Mouse (Mus musculus): Measurements from ENCODE around the gene Npas3. TPM values are rescaled to one million over a fixed set of nuclear protein-coding genes. Genes with fewer than 3 reads are reported as not detected.

Npas3 gene
- polyA plus RNA-seq, 1 experiment from 2014 or later, result not detected

- WGBS (ENCODE audit: missing documents), result 97% methylated on average over 3 of the region's 3 CpGs
- Histone ChIP-seq H3K36me3 (ENCODE audit: inconsistent target) (no peaks in the 10 kb centered on the region), H3K4me3 (ENCODE audit: inconsistent target) (no peak overlapping the region), H3K79me2 (ENCODE audit: inconsistent target) (no peaks in the 10 kb centered on the region), H3K27ac (no peak overlapping the region)
Measured at GRCm38 (mm10) chr12:53695324-53695723, 446.8 kb downstream of the Npas3 start.

DNA sequence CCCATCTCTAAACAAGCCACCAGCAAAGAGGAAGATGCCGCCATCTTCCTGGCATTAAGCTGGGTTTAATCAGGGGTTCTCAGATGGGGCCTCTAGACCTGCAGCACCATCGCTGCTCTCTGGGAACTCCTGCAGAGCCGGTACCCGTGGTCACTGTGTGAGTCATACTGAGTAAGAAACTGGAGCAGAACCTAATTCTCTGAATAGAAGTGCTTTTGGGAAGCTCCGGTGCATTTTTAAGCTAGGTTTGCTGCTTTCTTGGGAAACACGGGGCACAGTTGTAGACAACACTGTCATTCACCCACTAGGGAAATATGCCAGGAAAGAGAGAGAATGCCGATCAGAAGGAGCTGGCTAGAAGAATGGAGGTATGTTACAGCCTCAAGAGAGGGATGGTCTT lies 449.2 kb downstream of the Npas3 start:
- Histone ChIP-seq H3K36me3 (ENCODE audit: inconsistent target) (no peaks in the 10 kb centered on the region), H3K79me2 (ENCODE audit: inconsistent target) (no peaks in the 10 kb centered on the region), H3K27ac (no peak overlapping the region), H3K4me3 (ENCODE audit: inconsistent target) (no peak overlapping the region)
- WGBS (ENCODE audit: missing documents), result 91% methylated on average over 7 of the region's 7 CpGs

DNA sequence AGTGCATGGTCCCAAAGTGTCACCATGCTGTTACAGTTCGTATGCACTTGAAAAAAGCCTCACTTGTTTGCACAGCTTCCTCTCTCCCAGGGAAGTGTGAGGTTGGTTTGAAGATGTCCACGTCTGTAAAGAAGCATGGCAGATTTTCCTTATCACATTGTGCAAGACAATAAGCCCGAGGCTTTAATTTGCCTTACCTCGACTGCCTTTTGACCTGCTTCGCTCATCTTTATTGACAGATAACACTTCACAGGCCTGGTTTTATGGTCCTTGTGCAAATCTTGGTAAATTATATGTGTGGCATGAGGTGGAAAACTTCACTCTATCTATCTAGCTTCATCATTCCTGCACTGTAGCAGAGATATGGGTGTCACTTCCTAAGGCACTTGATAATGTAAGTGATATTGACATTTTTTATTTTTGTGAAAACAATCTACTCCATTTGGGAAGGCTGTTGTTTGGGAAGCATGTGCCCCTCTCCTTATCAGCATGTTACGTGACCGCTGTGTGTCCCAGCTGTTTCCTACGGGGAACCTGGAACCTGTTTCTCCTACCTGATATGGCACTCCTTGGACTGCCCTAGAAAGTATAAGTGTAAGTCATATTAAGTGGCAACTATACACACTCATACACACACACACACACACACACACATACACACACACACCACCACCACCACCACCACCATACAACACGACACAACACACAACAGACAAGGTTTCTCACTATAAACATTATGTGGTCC lies 450.2 kb downstream of the Npas3 start:
- H3K27ac ChIP-seq, result no peak overlapping the region
- no peaks in the 10 kb centered on the region for H3K79me2 ChIP-seq (ENCODE audit: inconsistent target)
- WGBS (ENCODE audit: missing documents), result 85% methylated on average over 9 of the region's 9 CpGs
- no peaks in the 10 kb centered on the region for H3K36me3 ChIP-seq (ENCODE audit: inconsistent target)
- H3K4me3 ChIP-seq (ENCODE audit: inconsistent target), result no peak overlapping the region

- Histone ChIP-seq H3K79me2 (ENCODE audit: inconsistent target) (no peaks in the 10 kb centered on the region), H3K36me3 (ENCODE audit: inconsistent target) (no peaks in the 10 kb centered on the region), H3K4me3 (ENCODE audit: inconsistent target) (no peak overlapping the region), H3K27ac (no peak overlapping the region)
- WGBS (ENCODE audit: missing documents), result 57% methylated on average over 6 of the region's 6 CpGs
Measured at GRCm38 (mm10) chr12:53719896-53720295, 471.4 kb downstream of the Npas3 start.

- Histone ChIP-seq H3K36me3 (ENCODE audit: inconsistent target) (no peaks in the 10 kb centered on the region), H3K79me2 (ENCODE audit: inconsistent target) (no peaks in the 10 kb centered on the region), H3K27ac (no peak overlapping the region), H3K4me3 (ENCODE audit: inconsistent target) (no peak overlapping the region)
- 89% methylated on average over 7 of the region's 7 CpGs for WGBS (ENCODE audit: missing documents)
Measured at GRCm38 (mm10) chr12:53722156-53722555, 473.7 kb downstream of the Npas3 start.

DNA sequence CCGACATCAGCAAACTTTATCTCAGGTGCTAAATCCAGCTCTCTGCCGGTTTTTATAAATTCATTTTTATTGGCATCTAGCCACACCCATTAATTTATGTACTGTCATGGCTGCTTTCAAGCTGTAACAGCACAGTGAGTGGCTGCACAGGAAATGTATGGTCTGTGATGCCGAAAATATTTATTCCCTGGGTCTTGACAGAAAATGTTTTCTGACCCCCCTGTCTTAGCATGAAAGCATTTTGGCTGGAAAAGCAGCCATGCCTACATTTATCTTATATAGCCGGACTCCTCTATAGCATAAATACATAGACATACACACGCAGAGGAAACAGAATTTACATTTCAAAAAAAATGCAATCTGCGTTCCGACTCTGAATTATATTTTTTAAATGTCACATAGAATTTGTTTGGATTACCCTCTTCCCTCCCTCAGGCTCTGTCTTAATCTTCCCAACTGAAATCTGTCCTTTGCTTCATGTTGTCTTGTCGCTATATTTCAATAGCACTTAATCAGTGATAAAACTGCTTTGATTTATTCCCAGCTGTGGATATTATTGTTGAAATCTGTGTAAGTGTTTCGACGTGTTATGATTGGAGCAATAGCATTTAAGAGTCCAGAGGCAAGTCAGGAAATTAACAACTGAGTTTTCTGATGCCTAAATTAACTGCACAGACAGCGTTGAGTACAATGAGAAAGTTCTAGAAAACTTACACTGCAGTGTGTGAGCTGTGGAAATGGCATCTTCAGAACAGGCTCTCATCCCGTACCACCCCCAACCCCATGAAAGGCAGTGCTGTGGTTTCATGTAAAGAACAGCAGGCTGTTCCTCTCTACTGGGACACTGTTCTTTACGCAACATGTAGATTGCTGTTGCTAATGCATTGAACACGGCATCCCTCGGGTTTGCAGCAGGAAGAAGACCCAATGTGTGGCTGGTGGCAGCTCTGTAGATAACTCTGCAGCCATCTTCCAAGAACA lies 474.5 kb downstream of the Npas3 start:
- H3K27ac ChIP-seq, result no peak overlapping the region
- H3K4me3 ChIP-seq (ENCODE audit: inconsistent target), result no peak overlapping the region
- WGBS (ENCODE audit: missing documents), result 78% methylated on average over 15 of the region's 15 CpGs
- no peaks in the 10 kb centered on the region for H3K79me2 ChIP-seq (ENCODE audit: inconsistent target)
- H3K36me3 ChIP-seq (ENCODE audit: inconsistent target), result no peaks in the 10 kb centered on the region

- no peak overlapping the region for H3K27ac ChIP-seq
- H3K4me3 ChIP-seq (ENCODE audit: inconsistent target), result no peak overlapping the region
- 100% methylated on average over 5 of the region's 5 CpGs for WGBS (ENCODE audit: missing documents)
- no peaks in the 10 kb centered on the region for H3K79me2 ChIP-seq (ENCODE audit: inconsistent target)
- H3K36me3 ChIP-seq (ENCODE audit: inconsistent target), result no peaks in the 10 kb centered on the region
Measured at GRCm38 (mm10) chr12:53729275-53729674, 480.8 kb downstream of the Npas3 start.

- WGBS (ENCODE audit: missing documents), result 88% methylated on average over 16 of the region's 16 CpGs
- H3K27ac ChIP-seq, result no peak overlapping the region
- H3K79me2 ChIP-seq (ENCODE audit: inconsistent target), result no peaks in the 10 kb centered on the region
- no peak overlapping the region for H3K4me3 ChIP-seq (ENCODE audit: inconsistent target)
- H3K36me3 ChIP-seq (ENCODE audit: inconsistent target), result no peaks in the 10 kb centered on the region
Measured at GRCm38 (mm10) chr12:53738549-53739292, 490.2 kb downstream of the Npas3 start.

DNA sequence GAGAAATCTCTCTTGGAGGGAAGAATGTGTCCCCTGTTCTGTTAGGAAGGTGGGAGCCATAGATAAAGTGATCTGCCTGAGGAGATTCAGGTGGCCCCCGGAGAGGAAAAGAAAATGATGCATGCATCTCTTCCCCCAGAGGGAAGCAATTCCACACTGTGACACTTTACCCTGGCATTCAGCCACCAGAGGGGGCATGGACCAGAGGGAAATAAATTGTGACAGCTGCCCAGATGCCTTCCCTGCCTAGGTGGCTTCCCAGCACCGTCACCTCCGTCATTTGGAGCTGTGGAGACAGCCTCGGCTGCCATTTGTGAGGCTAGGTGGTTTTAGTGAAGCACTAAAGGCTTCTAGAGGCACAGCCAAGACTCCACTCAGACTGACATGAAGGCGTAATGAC lies 498.2 kb downstream of the Npas3 start:
- Histone ChIP-seq H3K79me2 (ENCODE audit: inconsistent target) (no peaks in the 10 kb centered on the region), H3K27ac (no peak overlapping the region), H3K36me3 (ENCODE audit: inconsistent target) (no peaks in the 10 kb centered on the region), H3K4me3 (ENCODE audit: inconsistent target) (no peak overlapping the region)
- WGBS (ENCODE audit: missing documents), result 83% methylated on average over 5 of the region's 5 CpGs

DNA sequence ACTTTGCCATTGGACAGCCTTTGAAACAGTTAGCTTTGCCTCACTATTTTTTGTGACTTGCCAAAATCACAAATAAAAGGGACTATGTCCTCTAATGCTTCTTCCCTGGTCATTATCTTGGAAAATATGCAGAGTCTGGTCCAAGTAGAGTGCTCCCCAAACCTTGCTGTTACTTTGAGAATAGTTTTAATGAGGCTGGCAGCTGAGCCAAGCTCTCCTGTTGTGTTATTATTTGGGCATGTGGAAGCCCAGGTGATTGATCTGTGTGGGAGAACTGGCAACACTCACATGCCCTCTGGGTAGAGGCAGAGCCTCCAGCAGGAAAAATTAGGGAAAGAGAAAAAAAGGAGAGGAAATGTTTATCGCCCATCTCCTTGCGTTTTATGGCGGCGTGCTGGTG lies 500.9 kb downstream of the Npas3 start:
- WGBS (ENCODE audit: missing documents), result 82% methylated on average over 4 of the region's 4 CpGs
- H3K79me2 ChIP-seq (ENCODE audit: inconsistent target), result no peaks in the 10 kb centered on the region

GRCm38 (mm10) chr12:53752281-53753072 lies 504.0 kb downstream of the Npas3 start:
- H3K4me3 ChIP-seq (ENCODE audit: inconsistent target), result no peak overlapping the region
- no peak overlapping the region for H3K27ac ChIP-seq
- H3K79me2 ChIP-seq (ENCODE audit: inconsistent target), result no peaks in the 10 kb centered on the region
- H3K36me3 ChIP-seq (ENCODE audit: inconsistent target), result no peaks in the 10 kb centered on the region
- WGBS (ENCODE audit: missing documents), result 92% methylated on average over 13 of the region's 13 CpGs

More for the DNA sequence above, 500.9 kb downstream of the Npas3 start:
- no peak overlapping the region for H3K4me3 ChIP-seq (ENCODE audit: inconsistent target)
- H3K36me3 ChIP-seq (ENCODE audit: inconsistent target), result no peaks in the 10 kb centered on the region
- H3K27ac ChIP-seq, result no peak overlapping the region

DNA sequence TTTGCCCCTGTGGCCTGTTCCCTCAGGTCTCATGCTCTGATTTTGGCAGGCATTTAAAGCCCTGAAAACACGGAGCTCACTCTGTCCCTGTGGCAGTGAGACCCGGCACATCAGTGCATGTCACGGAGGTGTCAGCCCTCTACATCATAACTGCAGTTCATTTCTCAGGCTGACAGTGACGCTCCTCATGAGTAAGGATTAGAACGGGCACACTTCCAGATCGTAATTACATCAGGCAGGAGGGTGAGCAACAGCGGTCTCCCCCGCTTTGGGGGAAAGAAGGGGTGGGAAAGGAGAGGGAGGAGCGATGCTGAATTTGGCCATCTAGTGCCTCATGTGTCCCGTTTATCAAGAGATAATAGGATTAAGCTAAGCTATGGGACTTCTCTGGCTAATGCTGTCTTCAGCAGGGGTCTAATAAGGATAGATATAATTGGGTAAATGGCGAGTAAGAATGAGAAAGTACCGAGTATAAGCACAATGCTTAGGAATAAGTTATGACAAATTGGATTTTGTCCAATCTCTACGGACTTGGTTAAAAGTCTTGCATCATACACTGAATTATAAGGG lies 505.0 kb downstream of the Npas3 start:
- Histone ChIP-seq H3K36me3 (ENCODE audit: inconsistent target) (no peaks in the 10 kb centered on the region), H3K79me2 (ENCODE audit: inconsistent target) (no peaks in the 10 kb centered on the region), H3K4me3 (ENCODE audit: inconsistent target) (no peak overlapping the region), H3K27ac (no peak overlapping the region)
- 81% methylated on average over 13 of the region's 13 CpGs for WGBS (ENCODE audit: missing documents)

DNA sequence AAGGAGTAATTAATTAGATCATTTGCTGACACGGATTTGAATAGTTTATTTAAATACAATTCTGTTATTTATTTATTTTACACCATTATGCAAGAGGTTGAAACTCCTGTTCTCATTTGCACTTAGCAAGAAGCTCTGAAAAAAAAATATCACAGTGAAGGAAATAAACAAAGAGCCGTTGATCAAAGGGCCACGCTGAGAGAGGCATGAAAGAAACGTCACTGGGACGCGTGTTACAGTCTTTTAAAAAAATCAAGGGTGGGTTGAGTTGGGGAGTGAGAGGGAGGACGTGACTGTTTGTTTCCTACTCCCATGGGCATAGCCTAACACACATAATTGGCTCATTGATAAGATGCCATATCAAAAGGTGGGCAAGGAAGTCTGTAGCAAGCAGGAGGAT lies 505.8 kb downstream of the Npas3 start:
- Histone ChIP-seq H3K27ac (no peak overlapping the region), H3K79me2 (ENCODE audit: inconsistent target) (no peaks in the 10 kb centered on the region), H3K36me3 (ENCODE audit: inconsistent target) (no peaks in the 10 kb centered on the region), H3K4me3 (ENCODE audit: inconsistent target) (no peak overlapping the region)
- WGBS (ENCODE audit: missing documents), result 74% methylated on average over 7 of the region's 7 CpGs

DNA sequence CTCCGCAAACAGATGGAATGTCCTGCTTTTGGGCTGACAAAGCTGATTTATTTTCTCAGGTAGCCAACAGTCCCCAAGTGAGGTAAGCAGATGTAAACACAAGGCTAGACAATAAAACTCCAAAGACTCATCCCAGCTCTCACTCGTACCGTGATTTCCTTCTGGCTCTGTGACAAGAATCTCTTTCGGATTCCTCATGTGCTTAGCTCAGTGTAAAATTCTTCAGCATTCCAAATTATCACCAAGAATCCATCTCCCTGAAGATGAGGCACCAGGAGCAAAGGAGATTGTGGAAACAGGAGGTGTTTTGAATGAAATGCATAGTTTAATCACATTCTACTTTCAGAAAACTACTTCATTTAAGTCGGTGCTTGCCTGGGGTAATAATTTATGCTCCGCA lies 509.2 kb downstream of the Npas3 start:
- no peaks in the 10 kb centered on the region for H3K36me3 ChIP-seq (ENCODE audit: inconsistent target)
- no peak overlapping the region for H3K4me3 ChIP-seq (ENCODE audit: inconsistent target)
- H3K79me2 ChIP-seq (ENCODE audit: inconsistent target), result no peaks in the 10 kb centered on the region
- no peak overlapping the region for H3K27ac ChIP-seq
- WGBS (ENCODE audit: missing documents), result 73% methylated on average over 6 of the region's 6 CpGs
